Mouse (Mus musculus) natural killer cell, adult 2 months (primary cell): Measurements from ENCODE around the gene Cald1.

Experiments
- DNase-seq, 2 experiments: peaks; one replicate each; pipeline ENCODE4 v3.0.0; 2022; ENCODE audit warnings: low spot score in 2 of 2

The Cald1 gene

GRCm38 (mm10) chr6:34613122-34613521 lies 14.8 kb downstream of the Cald1 start:
- DNase-seq, result no peak

GRCm38 (mm10) chr6:34615419-34615818 lies 17.1 kb downstream of the Cald1 start:
- no peak for DNase-seq

GRCm38 (mm10) chr6:34619494-34619893 lies 21.2 kb downstream of the Cald1 start:
- DNase-seq, result no peak

- DNase-seq, result no peak
Measured at GRCm38 (mm10) chr6:34620242-34620641, 21.9 kb downstream of the Cald1 start.

- DNase-seq, result no peak
Measured at GRCm38 (mm10) chr6:34622865-34623264, 24.6 kb downstream of the Cald1 start.

- no peak for DNase-seq
Measured at GRCm38 (mm10) chr6:34623290-34623689, 25.0 kb downstream of the Cald1 start.

- DNase-seq, result no peak
Measured at GRCm38 (mm10) chr6:34624536-34624935, 26.2 kb downstream of the Cald1 start.

GRCm38 (mm10) chr6:34626586-34627245 lies 28.4 kb downstream of the Cald1 start:
- DNase-seq, result no peak

GRCm38 (mm10) chr6:34628131-34628530 lies 29.8 kb downstream of the Cald1 start:
- DNase-seq, result no peak

- DNase-seq, result no peak
Measured at GRCm38 (mm10) chr6:34633776-34634175, 35.5 kb downstream of the Cald1 start.

GRCm38 (mm10) chr6:34637588-34638438 lies 39.5 kb downstream of the Cald1 start:
- no peak for DNase-seq

- DNase-seq, result no peak
Measured at GRCm38 (mm10) chr6:34638667-34639066, 40.4 kb downstream of the Cald1 start.

- no peak for DNase-seq
Measured at GRCm38 (mm10) chr6:34640226-34640625, 41.9 kb downstream of the Cald1 start.

- no peak for DNase-seq
Measured at GRCm38 (mm10) chr6:34641081-34641480, 42.8 kb downstream of the Cald1 start.

GRCm38 (mm10) chr6:34642075-34642547 lies 43.8 kb downstream of the Cald1 start:
- no peak for DNase-seq

- DNase-seq, result no peak
Measured at GRCm38 (mm10) chr6:34648017-34648787, 49.9 kb downstream of the Cald1 start.

- no peak for DNase-seq
Measured at GRCm38 (mm10) chr6:34651298-34651697, 53.0 kb downstream of the Cald1 start.

GRCm38 (mm10) chr6:34655719-34656118 lies 57.4 kb downstream of the Cald1 start:
- no peak for DNase-seq

GRCm38 (mm10) chr6:34658791-34659190 lies 60.5 kb downstream of the Cald1 start:
- DNase-seq, result no peak

- DNase-seq, result no peak
Measured at GRCm38 (mm10) chr6:34660724-34661123, 62.4 kb downstream of the Cald1 start.

GRCm38 (mm10) chr6:34662626-34663025 lies 64.3 kb downstream of the Cald1 start:
- no peak for DNase-seq

- DNase-seq, result no peak
Measured at GRCm38 (mm10) chr6:34664291-34664690, 66.0 kb downstream of the Cald1 start.
